Mouse (Mus musculus): ENCODE results near the gene Zfp36l2. TPM values are rescaled to one million over a fixed set of nuclear protein-coding genes. Genes with fewer than 3 reads are reported as not detected.

Gene Zfp36l2
- 299 and 306 TPM in 2 replicates for total RNA-seq (2023)

DNA sequence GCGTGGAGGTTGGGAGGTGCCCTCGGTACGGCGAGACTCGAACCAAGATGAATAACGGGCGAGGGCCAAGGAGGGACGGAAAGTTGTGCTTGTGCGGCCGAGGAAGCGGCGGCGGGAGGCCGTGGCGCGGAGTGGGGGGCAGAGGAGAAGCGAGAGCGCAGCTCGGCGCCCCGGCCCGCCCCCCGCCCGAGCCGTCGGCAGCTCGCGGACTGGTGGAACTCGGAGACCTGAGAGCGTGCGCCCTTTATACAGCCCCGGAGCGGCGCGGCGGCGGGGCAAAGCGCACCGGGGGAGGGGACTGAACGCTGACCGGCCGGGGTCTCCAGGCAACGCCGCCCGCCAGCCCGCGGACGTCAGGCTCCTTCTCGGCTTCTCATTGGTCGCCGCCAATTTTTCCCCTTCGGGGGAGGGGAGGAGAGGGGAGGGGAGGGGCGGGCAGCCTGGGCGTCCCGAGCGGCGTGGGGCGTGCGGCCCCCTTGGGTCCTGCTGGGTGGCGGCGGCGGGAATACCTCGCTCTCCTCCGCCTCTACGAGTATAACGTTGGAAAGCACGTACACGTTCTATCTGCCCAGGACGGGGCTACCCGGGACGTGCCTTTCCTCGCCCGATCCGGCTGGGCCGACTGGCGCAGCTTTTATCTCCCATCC, at the start of gene Zfp36l2:
Zfp36l2 (minus strand) TSS at position 221 of the 647 bp plus-strand sequence.

All from neutrophil, adult 65 days (primary cell).